In genomic region chr10:123307300-123307699, GRCm38 (mm10) we compare ENCODE assay signal across 21 mouse cellular contexts. TPM values are rescaled to one million over a fixed set of nuclear protein-coding genes. Genes with fewer than 3 reads are reported as not detected.
A peak's percentile ranks its signal among the peaks of the same experiment; 100 is the strongest.
DNase-seq lines count a peak whose midpoint lies in the region; ATAC-seq and TF ChIP-seq lines count a peak whose summit lies in the region.
"Had no signal": no experiment of that assay in that cellular context is flagged by ENCODE, and none has a peak within 500 bp of the region (broad histone marks: within the 10 kb centered on the region; RNA-seq: fewer than 3 reads in every experiment).

No protein-coding gene starts in this region.

- TF ChIP-seq CTCF in forebrain, postnatal 0 days (IDR thresholded peaks at IDR 0.05; ENCODE audit: low read depth): no peak
- TF ChIP-seq CTCF in brain, embryonic 14.5 days (IDR thresholded peaks at IDR 0.05; ENCODE audit: borderline replicate concordance, extremely low read depth, insufficient read depth, insufficient read length): no peak

- no peaks in the 10 kb centered on the region for H3K9me3 ChIP-seq in forebrain, embryonic 14.5 days (replicated peaks; ENCODE audit: control insufficient read depth, low read length)
- no peaks in the 10 kb centered on the region for H3K9me3 ChIP-seq in forebrain, embryonic 11.5 days (ENCODE audit: control insufficient read depth, low read length)
- no peaks in the 10 kb centered on the region for H3K9me3 ChIP-seq in forebrain, postnatal 0 days (ENCODE audit: low read length)
- no peaks in the 10 kb centered on the region for H3K9me3 ChIP-seq in forebrain, embryonic 15.5 days
- no peaks in the 10 kb centered on the region for H3K9me3 ChIP-seq in kidney, embryonic 16.5 days (ENCODE audit: low read length)
- H3K9me3 ChIP-seq: embryonic facial prominence, embryonic 13.5 days; embryonic facial prominence, embryonic 15.5 days had no signal

- peak; percentile 25 for DNase-seq in forebrain, embryonic 14.5 days (ENCODE audit: low spot score)
- no peak for DNase-seq in forebrain, embryonic 11.5 days (ENCODE audit: low spot score)
- DNase-seq in forebrain, postnatal 0 days: no peak
- peak; percentile 47 for DNase-seq in brain, embryonic 14.5 days (ENCODE audit: low read depth)
- DNase-seq: adrenal gland, adult 2 months; adrenal gland, postnatal 10 days; adrenal gland, postnatal 25 days; cerebellum, adult 11 months; cerebellum, adult 18-20 months; cerebellum, adult 8-10 months; cerebellum, adult 9-11 months; cerebellum, postnatal 14 days; cerebellum, postnatal 36 days; embryo, embryonic 11 days had no signal

- H3K36me3 ChIP-seq in forebrain, embryonic 14.5 days (ENCODE audit: control insufficient read depth, insufficient read depth, low read length): no peaks in the 10 kb centered on the region
- no peaks in the 10 kb centered on the region for H3K36me3 ChIP-seq in forebrain, embryonic 11.5 days (ENCODE audit: control insufficient read depth, insufficient read depth, low read length)
- no peaks in the 10 kb centered on the region for H3K36me3 ChIP-seq in forebrain, postnatal 0 days (ENCODE audit: insufficient read depth)
- H3K36me3 ChIP-seq in forebrain, embryonic 15.5 days: no peaks in the 10 kb centered on the region
- H3K36me3 ChIP-seq in kidney, embryonic 16.5 days (ENCODE audit: insufficient read depth, low read length): no peaks in the 10 kb centered on the region
- H3K36me3 ChIP-seq: embryonic facial prominence, embryonic 13.5 days; embryonic facial prominence, embryonic 15.5 days had no signal

- no peak overlapping the region for H3K27ac ChIP-seq in forebrain, embryonic 14.5 days (ENCODE audit: low read depth, low read length)
- H3K27ac ChIP-seq in forebrain, embryonic 11.5 days (ENCODE audit: low read depth, low read length): no peak overlapping the region
- H3K27ac ChIP-seq in forebrain, postnatal 0 days (ENCODE audit: low read depth, low read length): no peak overlapping the region
- H3K27ac ChIP-seq in forebrain, embryonic 15.5 days (replicated peaks): no peak overlapping the region
- no peak overlapping the region for H3K27ac ChIP-seq in kidney, embryonic 16.5 days (ENCODE audit: low read length)
- H3K27ac ChIP-seq: embryonic facial prominence, embryonic 13.5 days; embryonic facial prominence, embryonic 15.5 days had no signal

- H3K27me3 ChIP-seq in forebrain, embryonic 14.5 days (replicated peaks; ENCODE audit: control insufficient read depth, insufficient read depth, low read length): no peaks in the 10 kb centered on the region
- no peaks in the 10 kb centered on the region for H3K27me3 ChIP-seq in forebrain, embryonic 11.5 days (ENCODE audit: control insufficient read depth, insufficient read depth, low read length)
- H3K27me3 ChIP-seq in forebrain, postnatal 0 days (ENCODE audit: insufficient read depth, low read length): no peaks in the 10 kb centered on the region
- no peaks in the 10 kb centered on the region for H3K27me3 ChIP-seq in forebrain, embryonic 15.5 days
- H3K27me3 ChIP-seq in kidney, embryonic 16.5 days (ENCODE audit: insufficient read depth, low read length): no peaks in the 10 kb centered on the region
- H3K27me3 ChIP-seq: embryonic facial prominence, embryonic 13.5 days; embryonic facial prominence, embryonic 15.5 days had no signal

- ATAC-seq in forebrain, embryonic 14.5 days: peak; percentile 57; the same call in 1 of the 2 replicates
- ATAC-seq in forebrain, embryonic 11.5 days (replicated peaks; ENCODE audit: low FRiP score): no peak
- peak; percentile 53; the same call in 1 of the 2 replicates for ATAC-seq in forebrain, postnatal 0 days
- ATAC-seq in forebrain, embryonic 15.5 days (replicated peaks): no peak; the same call in 1 of the 2 replicates
- no peak for ATAC-seq in kidney, embryonic 16.5 days (ENCODE audit: low FRiP score, low TSS enrichment)

- no peaks in the 10 kb centered on the region for H3K4me1 ChIP-seq in forebrain, embryonic 14.5 days (ENCODE audit: control insufficient read depth, insufficient read depth, low read length)
- no peaks in the 10 kb centered on the region for H3K4me1 ChIP-seq in forebrain, embryonic 11.5 days (replicated peaks; ENCODE audit: control insufficient read depth, insufficient read depth, low read length)
- H3K4me1 ChIP-seq in forebrain, postnatal 0 days (ENCODE audit: insufficient read depth): no peaks in the 10 kb centered on the region
- H3K4me1 ChIP-seq in forebrain, embryonic 15.5 days: no peaks in the 10 kb centered on the region
- no peaks in the 10 kb centered on the region for H3K4me1 ChIP-seq in kidney, embryonic 16.5 days (ENCODE audit: insufficient read depth, low read length)
- H3K4me1 ChIP-seq: embryonic facial prominence, embryonic 13.5 days; embryonic facial prominence, embryonic 15.5 days had no signal

- H3K4me3 ChIP-seq in forebrain, embryonic 14.5 days (ENCODE audit: low read depth, low read length): no peak overlapping the region
- no peak overlapping the region for H3K4me3 ChIP-seq in forebrain, embryonic 11.5 days (ENCODE audit: low read depth, low read length)
- no peak overlapping the region for H3K4me3 ChIP-seq in forebrain, postnatal 0 days (ENCODE audit: low read depth, low read length)
- no peak overlapping the region for H3K4me3 ChIP-seq in forebrain, embryonic 15.5 days
- no peak overlapping the region for H3K4me3 ChIP-seq in kidney, embryonic 16.5 days (ENCODE audit: low read length)
- H3K4me3 ChIP-seq: embryonic facial prominence, embryonic 13.5 days; embryonic facial prominence, embryonic 15.5 days; erythroblast, embryonic 14.5 days had no signal

- no peak overlapping the region for H3K4me2 ChIP-seq in forebrain, embryonic 14.5 days (ENCODE audit: low read length)
- no peak overlapping the region for H3K4me2 ChIP-seq in forebrain, embryonic 11.5 days (ENCODE audit: low read depth, low read length, severe bottlenecking)
- H3K4me2 ChIP-seq in forebrain, postnatal 0 days (ENCODE audit: low read depth): no peak overlapping the region
- no peak overlapping the region for H3K4me2 ChIP-seq in forebrain, embryonic 15.5 days (replicated peaks)
- no peak overlapping the region for H3K4me2 ChIP-seq in kidney, embryonic 16.5 days (replicated peaks; ENCODE audit: low read depth, low read length)
- H3K4me2 ChIP-seq: embryonic facial prominence, embryonic 13.5 days; embryonic facial prominence, embryonic 15.5 days had no signal

- no peak for TF ChIP-seq POLR2A in brain, embryonic 14.5 days (IDR thresholded peaks at IDR 0.05; ENCODE audit: borderline replicate concordance, extremely low read depth, insufficient read depth, insufficient read length, poor library complexity, severe bottlenecking)

- no peak overlapping the region for H3K9ac ChIP-seq in forebrain, embryonic 14.5 days (ENCODE audit: low read length)
- H3K9ac ChIP-seq in forebrain, embryonic 11.5 days (ENCODE audit: low read length): no peak overlapping the region
- H3K9ac ChIP-seq in forebrain, postnatal 0 days: no peak overlapping the region
- H3K9ac ChIP-seq in forebrain, embryonic 15.5 days (replicated peaks): no peak overlapping the region
- H3K9ac ChIP-seq in kidney, embryonic 16.5 days (replicated peaks; ENCODE audit: low read length): no peak overlapping the region
- H3K9ac ChIP-seq: embryonic facial prominence, embryonic 13.5 days; embryonic facial prominence, embryonic 15.5 days had no signal

RNA-seq across cellular contexts. Expression of gene Fam19a2, which starts 43.5 kb away (rescaled TPM):
- polyA plus RNA-seq in forebrain, embryonic 14.5 days (2014; fragmentation: Nextera tagmentation; extraction: Ambion mirVana): 21.4 and 31.4 TPM in 2 replicates
- 4.4 and 5.0 TPM in 2 replicates for polyA plus RNA-seq in forebrain, embryonic 11.5 days (2014; fragmentation: Nextera tagmentation; extraction: Ambion mirVana)
- 134 and 138 TPM in 2 replicates for total RNA-seq in forebrain, postnatal 0 days (2014; rRNA removed)
- 62.0 and 62.9 TPM in 2 replicates for polyA plus RNA-seq in forebrain, postnatal 0 days (2015; fragmentation: Nextera tagmentation; extraction: Ambion mirVana)
- 35.9 and 39.2 TPM in 2 replicates for polyA plus RNA-seq in forebrain, embryonic 15.5 days (2015; fragmentation: Nextera tagmentation; extraction: Ambion mirVana)
- 20.1 and 33.0 TPM in 2 replicates for polyA plus RNA-seq in brain, embryonic 14.5 days (2012; rRNA removed)
- polyA plus RNA-seq in kidney, embryonic 16.5 days (2015; fragmentation: Nextera tagmentation; extraction: Ambion mirVana): 2.9 and 4.1 TPM in 2 replicates
- total RNA-seq: common myeloid progenitor, adult 5-6 weeks; MEL had no signal

Comparison
In these comparisons a context has a peak if more than half of its experiments do, and no peak if none do; other contexts are left out.
1. ATAC-seq: peak in forebrain, embryonic 14.5 days (single experiment) and forebrain, postnatal 0 days (single experiment); none in forebrain, embryonic 11.5 days (single experiment), forebrain, embryonic 15.5 days (single experiment) and kidney, embryonic 16.5 days (single experiment).
2. DNase-seq: peak in forebrain, embryonic 14.5 days (single experiment) and brain, embryonic 14.5 days (single experiment); none in forebrain, embryonic 11.5 days (single experiment) and forebrain, postnatal 0 days (single experiment).